9 mouse cellular contexts compared by ENCODE assay signal in the genomic region with DNA sequence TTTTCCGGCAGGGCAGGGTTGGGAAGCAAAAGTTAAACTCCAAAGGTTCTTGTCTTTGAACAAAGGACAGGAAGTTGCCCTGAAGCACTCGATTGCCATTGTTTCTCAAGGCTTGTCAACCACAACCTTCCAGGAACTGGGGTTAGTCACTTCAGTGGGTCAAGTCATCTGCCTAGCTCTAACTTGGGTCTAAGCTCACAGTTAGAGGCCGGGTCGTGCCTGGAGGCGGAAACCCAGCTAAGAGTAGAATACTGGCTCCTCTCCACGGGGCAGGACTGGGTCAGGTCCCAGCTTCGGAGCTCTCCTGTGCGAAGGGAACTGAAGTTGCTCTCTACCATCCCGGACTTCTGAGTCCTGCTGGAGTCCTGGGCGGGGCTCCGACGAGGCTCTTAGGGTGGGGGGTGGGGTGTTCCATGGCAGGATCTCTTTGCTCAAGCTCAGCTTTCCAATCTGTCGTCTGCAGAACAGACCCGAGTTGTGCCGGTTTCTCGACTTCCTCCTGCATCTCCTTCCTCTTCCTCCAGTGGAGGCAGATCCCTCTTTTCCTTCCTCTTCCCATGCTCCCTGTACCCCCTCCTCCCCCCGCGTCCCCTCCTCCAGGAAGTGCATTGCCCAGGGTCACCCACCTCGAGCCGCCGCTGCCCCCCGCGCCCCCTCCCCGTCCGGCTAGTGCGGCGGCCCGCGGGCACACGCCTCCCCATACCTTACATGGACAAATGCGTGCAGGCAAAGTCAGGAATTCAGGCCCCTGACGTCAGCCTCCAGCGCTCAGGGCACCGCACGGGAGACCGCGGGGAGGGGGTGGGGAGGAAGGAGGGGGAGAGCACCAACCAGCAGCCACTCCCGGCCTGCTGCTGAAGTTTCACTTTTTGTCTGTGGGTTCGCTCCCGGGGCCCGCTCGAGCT. TPM values are rescaled to one million over a fixed set of nuclear protein-coding genes. Genes with fewer than 3 reads are reported as not detected.
DNase-seq lines count a peak whose midpoint lies in the region; ATAC-seq and TF ChIP-seq lines count a peak whose summit lies in the region.
"Had no signal": no experiment of that assay in that cellular context is flagged by ENCODE, and none has a peak within 500 bp of the region (broad histone marks: within the 10 kb centered on the region; RNA-seq: fewer than 3 reads in every experiment).

A gene (plus strand): TSS at position 857 of the 905 bp plus-strand sequence.

- WGBS in embryonic facial prominence, embryonic 11.5 days = 1% methylated on average over 41 of the region's 42 CpGs
- WGBS in heart, embryonic 11.5 days (ENCODE audit: insufficient replicate concordance) = 3% methylated on average over 41 of the region's 42 CpGs
- 1% methylated on average over 42 of the region's 42 CpGs for WGBS in liver, adult 2 months
- 4% methylated on average over 31 of the region's 42 CpGs for WGBS in midbrain, postnatal 0 days

- H3K4me3 ChIP-seq in erythroblast, embryonic 14.5 days (replicated peaks) = peak within 1 kb of the TSS; percentile 56
- peak within 1 kb of the TSS; percentile 98 for H3K4me3 ChIP-seq in embryonic facial prominence, embryonic 11.5 days (ENCODE audit: low read depth, low read length)
- peak within 1 kb of the TSS; percentile 79 for H3K4me3 ChIP-seq in heart, embryonic 11.5 days (ENCODE audit: low read depth, low read length)
- H3K4me3 ChIP-seq in liver, adult 2 months (ENCODE audit: insufficient read depth, low read depth, low read length) = peak within 1 kb of the TSS; percentile 79
- H3K4me3 ChIP-seq in midbrain, postnatal 0 days (ENCODE audit: low read depth, low read length) = peak within 1 kb of the TSS; percentile 87

- ATAC-seq in erythroblast, adult 5-6 weeks (replicated peaks; ENCODE audit: low FRiP score, poor library complexity, severe bottlenecking) = no peak
- ATAC-seq in embryonic facial prominence, embryonic 11.5 days (replicated peaks; ENCODE audit: insufficient number of reproducible peaks, low FRiP score, low TSS enrichment, low read depth) = peak; percentile 89
- ATAC-seq in heart, embryonic 11.5 days (replicated peaks; ENCODE audit: insufficient number of reproducible peaks, low FRiP score, low TSS enrichment) = peak; percentile 69
- ATAC-seq in midbrain, postnatal 0 days (ENCODE audit: low FRiP score) = peak; percentile 84

- H3K36me3 ChIP-seq in erythroblast, embryonic 14.5 days (ENCODE audit: control insufficient read depth) = no peaks in the 10 kb centered on the region
- no peaks in the 10 kb centered on the region for H3K36me3 ChIP-seq in embryonic facial prominence, embryonic 11.5 days (replicated peaks; ENCODE audit: control insufficient read depth, insufficient read depth, low read depth, low read length)
- no peaks in the 10 kb centered on the region for H3K36me3 ChIP-seq in heart, embryonic 11.5 days (ENCODE audit: control insufficient read depth, insufficient read depth, low read length)
- no peaks in the 10 kb centered on the region for H3K36me3 ChIP-seq in liver, adult 2 months (ENCODE audit: control insufficient read depth, insufficient read depth, low read length)
- no peaks in the 10 kb centered on the region for H3K36me3 ChIP-seq in midbrain, postnatal 0 days (ENCODE audit: insufficient read depth, low read length)
- H3K36me3 ChIP-seq: G1E had no signal

- TF ChIP-seq POLR2A in liver, adult 2 months (IDR thresholded peaks at IDR 0.05; ENCODE audit: extremely low read depth, insufficient read depth, low read length) = 0 out of 2 replicates have a peak, but pooled peaks have one; percentile 49

- peaks cover 17% of the 10 kb centered on the region; the same call in 1 of the 2 replicates for H3K79me2 ChIP-seq in liver, adult 2 months (ENCODE audit: control insufficient read depth, insufficient read depth, low read length)

- no peaks in the 10 kb centered on the region for H3K9me3 ChIP-seq in erythroblast, embryonic 14.5 days (ENCODE audit: control insufficient read depth, low read length)
- H3K9me3 ChIP-seq in embryonic facial prominence, embryonic 11.5 days (replicated peaks; ENCODE audit: control insufficient read depth, low read length) = no peaks in the 10 kb centered on the region
- no peaks in the 10 kb centered on the region for H3K9me3 ChIP-seq in heart, embryonic 11.5 days (replicated peaks; ENCODE audit: control insufficient read depth, low read length)
- H3K9me3 ChIP-seq in midbrain, postnatal 0 days (ENCODE audit: low read length) = no peaks in the 10 kb centered on the region

- peak; percentile 93 for DNase-seq in embryonic facial prominence, embryonic 11.5 days (ENCODE audit: low spot score)
- DNase-seq in kidney, adult 9 months = peak; percentile 81
- DNase-seq in liver, adult 2 months (ENCODE audit: extremely low read depth, low read depth, low spot score) = peak; percentile 82
- peak; percentile 70 for DNase-seq in midbrain, postnatal 0 days (ENCODE audit: low spot score)
- DNase-seq in spleen, postnatal 36 days (ENCODE audit: low spot score in 2 of 2) = peak; percentile 57 to 58

- no peaks in the 10 kb centered on the region; the same call in 1 of the 2 replicates for H3K4me1 ChIP-seq in erythroblast, embryonic 14.5 days (ENCODE audit: control insufficient read depth)
- peaks cover 2% of the 10 kb centered on the region; the same call in 1 of the 2 replicates for H3K4me1 ChIP-seq in embryonic facial prominence, embryonic 11.5 days (ENCODE audit: control insufficient read depth, insufficient read depth, low read length)
- peaks cover 19% of the 10 kb centered on the region for H3K4me1 ChIP-seq in heart, embryonic 11.5 days (ENCODE audit: control insufficient read depth, insufficient read depth, low read length)
- H3K4me1 ChIP-seq in liver, adult 2 months (ENCODE audit: control insufficient read depth, insufficient read depth, low read length) = peaks cover 7% of the 10 kb centered on the region
- H3K4me1 ChIP-seq in midbrain, postnatal 0 days (ENCODE audit: insufficient read depth, low read length) = peaks cover 6% of the 10 kb centered on the region; the same call in 1 of the 2 replicates

- peak within 1 kb of the TSS; percentile 97 for H3K27ac ChIP-seq in embryonic facial prominence, embryonic 11.5 days (replicated peaks; ENCODE audit: low read depth, low read length)
- H3K27ac ChIP-seq in heart, embryonic 11.5 days (ENCODE audit: low read depth, low read length) = peak within 1 kb of the TSS; percentile 99
- peak within 1 kb of the TSS; percentile 99 for H3K27ac ChIP-seq in liver, adult 2 months (replicated peaks; ENCODE audit: insufficient read depth, low read depth, low read length)
- peak within 1 kb of the TSS; percentile 77 for H3K27ac ChIP-seq in midbrain, postnatal 0 days (ENCODE audit: low read depth, low read length)

- peak within 1 kb of the TSS; percentile 96 for H3K9ac ChIP-seq in embryonic facial prominence, embryonic 11.5 days (replicated peaks; ENCODE audit: low read length)
- peak within 1 kb of the TSS; percentile 97 for H3K9ac ChIP-seq in heart, embryonic 11.5 days (ENCODE audit: low read depth, low read length)
- peak within 1 kb of the TSS; percentile 94 for H3K9ac ChIP-seq in liver, adult 2 months (ENCODE audit: low read depth, low read length)
- peak within 1 kb of the TSS; percentile 85 for H3K9ac ChIP-seq in midbrain, postnatal 0 days (replicated peaks; ENCODE audit: low read length, poor library complexity, severe bottlenecking)

- TF ChIP-seq CTCF in liver, adult 2 months (IDR thresholded peaks at IDR 0.05; ENCODE audit: low read depth, low read length) = no peak
- no peak for TF ChIP-seq CTCF in midbrain, postnatal 0 days (IDR thresholded peaks at IDR 0.05)

- peaks cover 42% of the 10 kb centered on the region for H3K27me3 ChIP-seq in erythroblast, embryonic 14.5 days (ENCODE audit: control insufficient read depth)
- H3K27me3 ChIP-seq in embryonic facial prominence, embryonic 11.5 days (ENCODE audit: control insufficient read depth, insufficient read depth, low read length) = no peaks in the 10 kb centered on the region
- H3K27me3 ChIP-seq in heart, embryonic 11.5 days (ENCODE audit: control insufficient read depth, insufficient read depth, low read length) = no peaks in the 10 kb centered on the region
- H3K27me3 ChIP-seq in liver, adult 2 months (ENCODE audit: control insufficient read depth, insufficient read depth, low read length) = no peaks in the 10 kb centered on the region
- H3K27me3 ChIP-seq in midbrain, postnatal 0 days (ENCODE audit: insufficient read depth, low read length) = no peaks in the 10 kb centered on the region

- H3K4me2 ChIP-seq in embryonic facial prominence, embryonic 11.5 days (ENCODE audit: low read depth, low read length) = peak within 1 kb of the TSS; percentile 80
- peak within 1 kb of the TSS; percentile 78 for H3K4me2 ChIP-seq in heart, embryonic 11.5 days
- H3K4me2 ChIP-seq in midbrain, postnatal 0 days (ENCODE audit: low read depth, low read length, poor library complexity, severe bottlenecking) = peak within 1 kb of the TSS; percentile 93

RNA-seq across cellular contexts. Expression of the gene that starts here (rescaled TPM):
- polyA plus RNA-seq in erythroblast, embryonic 14.5 days (2012) = 0.02 TPM in 1 of 2 replicates, not detected in the other
- total RNA-seq in erythroblast, adult 5-6 weeks (2015; ENCODE audit: low replicate concordance) = 0.42 and 3.3 TPM in 2 replicates
- total RNA-seq in erythroblast, adult 5-6 weeks (2017; ENCODE audit: low replicate concordance) = 1.3 and 2.0 TPM in 2 replicates
- 23.3 and 27.7 TPM in 2 replicates for polyA plus RNA-seq in embryonic facial prominence, embryonic 11.5 days (2014; fragmentation: Nextera tagmentation; extraction: Ambion mirVana)
- 52.5 and 59.2 TPM in 2 replicates for polyA plus RNA-seq in heart, embryonic 11.5 days (2014; fragmentation: Nextera tagmentation; extraction: Ambion mirVana)
- total RNA-seq in liver, adult 2 months (2014; rRNA removed) = 23.0 and 25.9 TPM in 2 replicates
- 7.5 and 11.4 TPM in 2 replicates for polyA plus RNA-seq in liver, adult 2 months (2012; rRNA removed)
- 11.8 and 15.9 TPM in 2 replicates for total RNA-seq in midbrain, postnatal 0 days (2014; rRNA removed)
- 5.9 and 7.9 TPM in 2 replicates for polyA plus RNA-seq in midbrain, postnatal 0 days (2015; fragmentation: Nextera tagmentation; extraction: Ambion mirVana)
- polyA plus RNA-seq: G1E had no signal
